Mouse (Mus musculus): ENCODE data around the gene Zfp277. TPM values are rescaled to one million over a fixed set of nuclear protein-coding genes. Genes with fewer than 3 reads are reported as not detected.

Gene Zfp277
- polyA plus RNA-seq, 1 experiment from 2014 or later, result 40.0 TPM

DNA sequence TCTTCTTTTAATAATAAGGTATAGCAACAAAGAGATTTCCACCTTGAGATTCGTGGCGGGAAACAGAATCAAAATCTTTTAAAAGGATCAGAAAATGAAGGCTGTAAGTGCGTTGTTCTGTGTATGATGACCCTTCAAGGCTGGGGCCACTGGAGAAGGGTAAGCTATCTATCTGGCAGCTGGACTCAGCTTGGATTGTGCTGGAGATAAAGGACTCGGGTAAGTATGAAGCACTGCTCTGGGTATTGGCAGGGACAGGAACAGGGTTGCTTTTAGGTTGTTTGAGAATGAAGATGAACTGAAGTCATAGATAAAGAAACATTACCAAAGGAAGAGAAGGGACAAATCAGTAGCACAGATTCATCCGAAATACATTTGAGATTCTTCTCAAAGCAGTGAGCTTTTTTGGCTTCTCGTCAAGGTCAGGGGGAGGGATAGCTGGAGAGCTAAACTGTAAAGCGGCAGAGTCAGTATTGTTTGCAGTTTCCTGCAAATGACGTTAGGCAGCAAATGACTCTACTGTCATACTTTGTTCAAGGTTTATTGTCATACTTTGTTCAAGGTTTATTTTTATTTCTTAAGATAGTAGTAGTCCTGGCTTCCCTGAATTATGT, 30.3 kb downstream of the Zfp277 start:
- H3K4me3 ChIP-seq (ENCODE audit: low read depth, low read length), result no peak overlapping the region
- no peaks in the 10 kb centered on the region for H3K27me3 ChIP-seq (ENCODE audit: control insufficient read depth, insufficient read depth, low read length)
- H3K4me1 ChIP-seq (ENCODE audit: control insufficient read depth, insufficient read depth, low read length), result peaks cover 13% of the 10 kb centered on the region
- no peak overlapping the region for H3K4me2 ChIP-seq
- H3K36me3 ChIP-seq (ENCODE audit: control insufficient read depth, insufficient read depth, low read length), result no peaks in the 10 kb centered on the region
- DNase-seq (ENCODE audit: low spot score, missing footprints), result no peak
- H3K9me3 ChIP-seq (ENCODE audit: control insufficient read depth, low read length), result no peaks in the 10 kb centered on the region
- H3K9ac ChIP-seq (ENCODE audit: low read length), result no peak overlapping the region
- H3K27ac ChIP-seq (ENCODE audit: low read depth, low read length), result no peak overlapping the region; the same call in 1 of the 2 replicates
- no peak for ATAC-seq (ENCODE audit: low FRiP score)
- 65% methylated on average over 8 of the region's 8 CpGs for WGBS

DNA sequence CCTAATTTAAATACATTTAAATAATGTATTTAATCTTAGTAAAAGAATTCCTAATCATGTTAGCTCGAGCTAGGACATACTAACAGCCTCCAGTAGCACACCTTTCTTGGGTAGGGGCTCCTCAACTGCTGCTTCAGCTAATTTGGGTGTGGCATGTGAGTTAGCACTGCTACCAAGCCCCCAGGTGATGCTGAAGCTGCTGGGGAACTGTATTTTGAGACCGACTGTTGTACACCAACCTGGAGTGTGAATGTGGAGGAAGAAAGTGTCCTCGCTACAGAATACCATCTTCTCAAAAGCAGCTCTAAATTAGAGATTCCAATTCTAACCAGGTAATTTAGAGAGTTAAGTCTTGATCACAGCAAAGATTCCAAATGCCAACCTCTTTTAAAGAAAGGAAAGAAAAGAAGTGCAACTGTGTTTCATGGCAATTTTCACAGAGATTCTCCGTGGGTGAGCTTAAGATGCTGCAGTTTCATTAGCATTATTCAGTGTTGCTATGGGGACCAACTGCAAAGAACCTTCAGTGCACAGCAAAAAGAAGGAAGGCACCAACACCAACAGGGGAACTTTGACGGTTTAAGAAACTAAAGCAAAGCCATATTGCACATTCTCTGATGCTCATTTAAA, 30.9 kb downstream of the Zfp277 start:
- no peak for DNase-seq (ENCODE audit: low spot score, missing footprints)
- no peaks in the 10 kb centered on the region for H3K36me3 ChIP-seq (ENCODE audit: control insufficient read depth, insufficient read depth, low read length)
- H3K4me2 ChIP-seq, result no peak overlapping the region
- WGBS, result 29% methylated on average over 5 of the region's 5 CpGs
- no peak overlapping the region for H3K9ac ChIP-seq (ENCODE audit: low read length)
- peaks cover 13% of the 10 kb centered on the region for H3K4me1 ChIP-seq (ENCODE audit: control insufficient read depth, insufficient read depth, low read length)
- no peaks in the 10 kb centered on the region for H3K27me3 ChIP-seq (ENCODE audit: control insufficient read depth, insufficient read depth, low read length)
- no peak overlapping the region for H3K4me3 ChIP-seq (ENCODE audit: low read depth, low read length)
- H3K27ac ChIP-seq (ENCODE audit: low read depth, low read length), result no peak overlapping the region
- no peaks in the 10 kb centered on the region for H3K9me3 ChIP-seq (ENCODE audit: control insufficient read depth, low read length)
- ATAC-seq (ENCODE audit: low FRiP score), result peak; percentile 79

DNA sequence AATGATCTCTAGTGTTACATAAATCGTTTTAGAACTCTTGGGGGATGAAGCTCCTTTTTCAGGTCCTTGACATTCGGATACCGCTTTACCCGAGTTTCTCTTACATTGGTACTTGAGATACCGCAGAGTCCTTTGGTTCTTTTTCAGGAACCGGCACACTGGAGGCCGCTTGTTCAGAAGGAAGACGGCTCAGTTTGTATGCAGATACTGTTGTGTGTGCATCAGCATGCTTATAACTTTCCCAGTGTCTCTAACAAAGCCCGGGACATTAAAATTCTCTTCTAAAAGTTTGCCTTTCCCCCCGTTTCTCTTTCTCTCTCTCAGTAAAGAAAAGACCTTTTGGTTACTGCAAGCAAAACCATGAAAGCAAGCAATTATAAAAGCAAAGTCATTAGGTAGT, 45.9 kb downstream of the Zfp277 start:
- ATAC-seq (ENCODE audit: low FRiP score) (no peak), DNase-seq (ENCODE audit: low spot score, missing footprints) (no peak)
- Histone ChIP-seq H3K4me3 (ENCODE audit: low read depth, low read length) (no peak overlapping the region), H3K9me3 (ENCODE audit: control insufficient read depth, low read length) (no peaks in the 10 kb centered on the region), H3K4me1 (ENCODE audit: control insufficient read depth, insufficient read depth, low read length) (no peaks in the 10 kb centered on the region), H3K27me3 (ENCODE audit: control insufficient read depth, insufficient read depth, low read length) (no peaks in the 10 kb centered on the region), H3K27ac (ENCODE audit: low read depth, low read length) (no peak overlapping the region), H3K9ac (ENCODE audit: low read length) (no peak overlapping the region), H3K36me3 (ENCODE audit: control insufficient read depth, insufficient read depth, low read length) (no peaks in the 10 kb centered on the region), H3K4me2 (no peak overlapping the region)
- 91% methylated on average over 10 of the region's 10 CpGs for WGBS

DNA sequence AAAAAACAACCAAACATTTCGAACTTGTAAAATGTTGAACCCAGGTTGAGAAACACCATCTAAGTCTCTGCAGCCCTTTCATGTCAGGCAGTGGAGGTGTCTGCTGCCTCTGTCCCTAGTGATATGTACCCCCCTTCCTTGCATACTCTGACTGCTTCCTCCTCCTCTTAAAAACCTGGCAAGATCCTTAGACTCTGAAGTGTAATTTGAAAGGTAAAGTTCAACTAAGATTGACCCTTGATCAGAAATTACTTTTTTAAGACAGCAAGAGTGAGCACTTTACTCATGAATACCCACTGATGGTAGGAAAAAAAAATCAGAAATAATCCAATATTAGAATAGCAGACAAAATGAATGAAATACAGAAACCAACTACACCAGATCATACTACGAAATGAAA, 46.3 kb downstream of the Zfp277 start:
- Histone ChIP-seq H3K4me2 (no peak overlapping the region), H3K27ac (ENCODE audit: low read depth, low read length) (no peak overlapping the region), H3K36me3 (ENCODE audit: control insufficient read depth, insufficient read depth, low read length) (no peaks in the 10 kb centered on the region), H3K4me1 (ENCODE audit: control insufficient read depth, insufficient read depth, low read length) (no peaks in the 10 kb centered on the region), H3K27me3 (ENCODE audit: control insufficient read depth, insufficient read depth, low read length) (no peaks in the 10 kb centered on the region), H3K9ac (ENCODE audit: low read length) (no peak overlapping the region), H3K9me3 (ENCODE audit: control insufficient read depth, low read length) (no peaks in the 10 kb centered on the region), H3K4me3 (ENCODE audit: low read depth, low read length) (no peak overlapping the region)
- DNase-seq (ENCODE audit: low spot score, missing footprints), result no peak
- no peak for ATAC-seq (ENCODE audit: low FRiP score)
- 88% methylated on average over 2 of the region's 2 CpGs for WGBS

DNA sequence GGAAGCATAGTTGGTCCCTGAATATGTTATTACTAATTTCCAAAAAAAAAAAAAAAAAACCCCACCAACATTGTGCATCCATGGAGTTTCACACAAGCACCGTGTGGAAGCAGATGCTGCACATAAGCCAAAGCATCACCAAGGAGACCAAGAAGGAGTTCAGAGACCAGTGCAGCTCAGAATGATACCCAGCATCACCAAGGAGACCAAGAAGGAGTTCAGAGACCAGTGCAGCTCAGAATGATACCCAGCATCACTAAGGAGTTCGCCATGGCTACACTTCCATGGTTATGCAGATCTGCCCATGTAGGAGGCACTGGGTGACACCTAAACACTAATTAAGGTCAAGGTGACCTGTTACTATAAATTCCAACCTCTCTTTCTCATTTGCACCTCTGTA, 46.8 kb downstream of the Zfp277 start:
- Histone ChIP-seq H3K27me3 (ENCODE audit: control insufficient read depth, insufficient read depth, low read length) (no peaks in the 10 kb centered on the region), H3K9me3 (ENCODE audit: control insufficient read depth, low read length) (no peaks in the 10 kb centered on the region), H3K4me2 (no peak overlapping the region), H3K4me1 (ENCODE audit: control insufficient read depth, insufficient read depth, low read length) (no peaks in the 10 kb centered on the region), H3K4me3 (ENCODE audit: low read depth, low read length) (no peak overlapping the region), H3K9ac (ENCODE audit: low read length) (no peak overlapping the region), H3K27ac (ENCODE audit: low read depth, low read length) (no peak overlapping the region), H3K36me3 (ENCODE audit: control insufficient read depth, insufficient read depth, low read length) (no peaks in the 10 kb centered on the region)
- peak; percentile 55; the same call in 1 of the 2 replicates for ATAC-seq (ENCODE audit: low FRiP score)
- DNase-seq (ENCODE audit: low spot score, missing footprints), result no peak
- WGBS, result 75% methylated on average over 2 of the region's 2 CpGs

DNA sequence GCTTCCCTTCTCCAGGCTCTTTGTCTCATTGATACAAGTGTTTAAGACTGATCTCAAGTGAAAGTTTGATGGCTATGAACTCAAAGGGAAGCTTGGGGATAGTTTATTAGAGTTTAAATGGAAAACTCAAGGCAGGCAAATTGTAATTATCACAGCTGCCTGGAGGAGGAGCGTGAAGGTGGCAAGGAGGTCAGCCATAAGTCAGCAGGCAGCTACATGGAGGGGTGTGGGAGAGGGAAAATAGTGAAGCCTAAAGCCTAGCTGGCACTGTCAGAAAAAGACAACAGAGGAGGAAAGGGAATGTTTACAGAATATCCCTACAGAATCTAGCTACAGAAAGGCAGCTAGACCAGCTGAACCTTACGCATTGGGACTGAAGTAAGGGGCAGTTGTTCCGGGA, 52.8 kb downstream of the Zfp277 start:
- Histone ChIP-seq H3K4me3 (ENCODE audit: low read depth, low read length) (no peak overlapping the region), H3K9ac (ENCODE audit: low read length) (no peak overlapping the region), H3K36me3 (ENCODE audit: control insufficient read depth, insufficient read depth, low read length) (no peaks in the 10 kb centered on the region), H3K27me3 (ENCODE audit: control insufficient read depth, insufficient read depth, low read length) (no peaks in the 10 kb centered on the region), H3K4me2 (no peak overlapping the region), H3K27ac (ENCODE audit: low read depth, low read length) (no peak overlapping the region), H3K9me3 (ENCODE audit: control insufficient read depth, low read length) (no peaks in the 10 kb centered on the region), H3K4me1 (ENCODE audit: control insufficient read depth, insufficient read depth, low read length) (no peaks in the 10 kb centered on the region)
- 78% methylated on average over 3 of the region's 3 CpGs for whole genome bisulfite sequencing
- ATAC-seq (ENCODE audit: low FRiP score) (no peak), DNase-seq (ENCODE audit: low spot score, missing footprints) (peak; percentile 68)

DNA sequence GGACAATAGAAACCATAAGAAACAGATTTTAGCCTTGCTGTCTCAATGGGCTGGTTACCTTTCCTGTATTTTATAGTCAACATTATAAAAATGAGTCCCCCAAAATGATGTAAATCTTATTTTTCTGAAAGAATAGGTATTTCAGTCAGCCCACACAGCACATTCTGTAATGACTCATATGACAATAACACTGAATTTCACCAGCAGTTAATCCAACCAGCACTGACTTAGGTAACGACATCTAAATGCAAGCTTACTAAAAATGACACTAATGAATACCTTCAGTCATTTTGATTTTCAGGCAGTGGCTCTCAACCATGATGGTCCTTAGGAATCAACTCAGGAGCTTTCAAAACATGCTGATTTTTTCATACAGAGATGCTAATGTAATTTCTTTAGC, 54.4 kb downstream of the Zfp277 start:
- no peak overlapping the region for H3K4me2 ChIP-seq
- no peaks in the 10 kb centered on the region for H3K36me3 ChIP-seq (ENCODE audit: control insufficient read depth, insufficient read depth, low read length)
- no peak overlapping the region for H3K27ac ChIP-seq (ENCODE audit: low read depth, low read length)
- no peaks in the 10 kb centered on the region for H3K9me3 ChIP-seq (ENCODE audit: control insufficient read depth, low read length)
- H3K27me3 ChIP-seq (ENCODE audit: control insufficient read depth, insufficient read depth, low read length), result no peaks in the 10 kb centered on the region
- no peaks in the 10 kb centered on the region for H3K4me1 ChIP-seq (ENCODE audit: control insufficient read depth, insufficient read depth, low read length)
- DNase-seq (ENCODE audit: low spot score, missing footprints) (peak; percentile 33), ATAC-seq (ENCODE audit: low FRiP score) (no peak)
- no peak overlapping the region for H3K9ac ChIP-seq (ENCODE audit: low read length)
- 98% methylated on average over 1 of the region's 1 CpGs for WGBS
- no peak overlapping the region for H3K4me3 ChIP-seq (ENCODE audit: low read depth, low read length)

DNA sequence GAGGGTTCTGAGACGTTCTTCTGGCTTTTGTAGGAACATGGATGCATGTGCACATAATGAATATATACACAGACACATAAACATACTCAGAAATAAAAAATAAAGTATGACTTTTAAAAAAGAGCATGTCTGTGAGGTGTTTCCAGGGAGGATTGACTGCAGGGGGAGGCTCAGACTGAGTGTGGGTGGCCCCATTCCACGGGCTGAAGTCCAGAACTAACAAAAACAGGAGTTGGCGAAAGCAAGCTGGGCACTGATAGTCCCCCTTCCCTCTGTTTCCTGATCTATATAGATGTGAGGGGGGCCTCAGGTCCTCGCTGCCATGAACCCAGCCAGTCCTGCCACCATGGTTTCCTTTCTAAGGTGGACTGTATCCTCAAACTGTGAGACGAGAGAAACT, 57.9 kb downstream of the Zfp277 start:
- peak; percentile 60 for DNase-seq (ENCODE audit: low spot score, missing footprints)
- Histone ChIP-seq H3K4me1 (ENCODE audit: control insufficient read depth, insufficient read depth, low read length) (no peaks in the 10 kb centered on the region), H3K4me2 (no peak overlapping the region), H3K27ac (ENCODE audit: low read depth, low read length) (no peak overlapping the region), H3K36me3 (ENCODE audit: control insufficient read depth, insufficient read depth, low read length) (no peaks in the 10 kb centered on the region), H3K9me3 (ENCODE audit: control insufficient read depth, low read length) (no peaks in the 10 kb centered on the region), H3K4me3 (ENCODE audit: low read depth, low read length) (no peak overlapping the region), H3K27me3 (ENCODE audit: control insufficient read depth, insufficient read depth, low read length) (no peaks in the 10 kb centered on the region), H3K9ac (ENCODE audit: low read length) (no peak overlapping the region)
- no peak for ATAC-seq (ENCODE audit: low FRiP score)
- WGBS, result 84% methylated on average over 5 of the region's 5 CpGs

DNA sequence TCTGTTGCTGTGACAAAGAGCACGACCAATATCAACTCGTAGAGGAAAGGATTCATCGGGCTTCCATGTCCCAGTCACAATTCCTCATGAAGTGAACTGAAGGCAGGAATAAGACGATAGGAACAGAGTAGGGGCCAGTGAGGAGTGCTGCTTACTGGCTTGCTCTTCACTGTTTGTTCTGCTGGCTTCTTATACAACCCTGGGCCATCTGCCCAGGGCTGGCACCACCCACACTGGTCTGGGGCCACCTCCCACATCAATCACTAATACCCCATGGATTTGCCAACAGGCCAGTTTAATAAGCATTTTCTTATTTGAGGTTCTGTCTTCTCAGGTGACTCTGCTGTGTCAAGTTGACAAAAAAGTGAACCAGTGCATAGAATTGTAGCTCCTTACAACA, 60.4 kb downstream of the Zfp277 start:
- WGBS, result 89% methylated on average over 4 of the region's 4 CpGs
- Histone ChIP-seq H3K4me3 (ENCODE audit: low read depth, low read length) (no peak overlapping the region), H3K9me3 (ENCODE audit: control insufficient read depth, low read length) (no peaks in the 10 kb centered on the region), H3K36me3 (ENCODE audit: control insufficient read depth, insufficient read depth, low read length) (no peaks in the 10 kb centered on the region), H3K27me3 (ENCODE audit: control insufficient read depth, insufficient read depth, low read length) (no peaks in the 10 kb centered on the region), H3K9ac (ENCODE audit: low read length) (no peak overlapping the region), H3K4me2 (no peak overlapping the region), H3K4me1 (ENCODE audit: control insufficient read depth, insufficient read depth, low read length) (no peaks in the 10 kb centered on the region), H3K27ac (ENCODE audit: low read depth, low read length) (no peak overlapping the region)
- peak; percentile 51 for DNase-seq (ENCODE audit: low spot score, missing footprints)
- no peak for ATAC-seq (ENCODE audit: low FRiP score)
